Mouse (Mus musculus) lung, postnatal 0 days (tissue): ENCODE measurements at regions not wholly inside any gene's neighbourhood (a gene's known extent, or its start where the extent isn't known, plus 50 kb on each side); places are given as distances from the start of the nearest gene placed in this dataset.

Source experiments
- ATAC-seq: fragments of 200-750 bp; cut with Nextera tagmentation; 2 replicates; pipeline ENCODE4 v1.8.0; 2017; ENCODE audit warnings: moderate library complexity
- DNase-seq: peaks from one replicate; pipeline ENCODE4 v3.0.0-alpha.2; 2016; ENCODE audit warnings: low spot score
- H3K27ac ChIP-seq: fragments of 300-500 bp; sonication (generic); 2 replicates; pipeline ENCODE4 v1.5.1; 2014; ENCODE audit warnings: antibody characterized with exemption, mild to moderate bottlenecking, low read length, mixed read lengths
- H3K27me3 ChIP-seq: fragments of 300-500 bp; sonication (generic); replicated peaks from 2 replicates; pipeline ENCODE4 v1.6.1; 2014; ENCODE audit warnings: low read length, mixed read lengths; ENCODE audit not compliant: insufficient read depth
- H3K36me3 ChIP-seq: fragments of 300-500 bp; sonication (generic); 2 replicates; pipeline ENCODE4 v1.6.1; 2014; ENCODE audit warnings: low read length, mixed read lengths; ENCODE audit not compliant: insufficient read depth
- H3K4me1 ChIP-seq: fragments of 300-500 bp; sonication (generic); 2 replicates; pipeline ENCODE4 v1.6.1; 2014; ENCODE audit warnings: antibody characterized with exemption, low read depth, low read length, mixed read lengths; ENCODE audit not compliant: insufficient read depth
- H3K4me2 ChIP-seq: fragments of 300-500 bp; sonication (generic); replicated peaks from 2 replicates; pipeline ENCODE4 v1.6.1; 2014; ENCODE audit warnings: low read depth, mild to moderate bottlenecking, low read length, moderate library complexity, mixed read lengths
- H3K4me3 ChIP-seq: fragments of 300-500 bp; sonication (generic); 2 replicates; pipeline ENCODE4 v1.5.1; 2014; ENCODE audit warnings: low read depth, low read length
- H3K9ac ChIP-seq: fragments of 300-500 bp; sonication (generic); replicated peaks from 2 replicates; pipeline ENCODE4 v1.6.1; 2014; ENCODE audit warnings: low read depth, mild to moderate bottlenecking
- H3K9me3 ChIP-seq: fragments of 300-500 bp; sonication (generic); 2 replicates; pipeline ENCODE4 v1.6.1; 2016; ENCODE audit warnings: low read length, mixed read lengths
- CTCF ChIP-seq: IDR thresholded peaks from 2 replicates; pipeline ENCODE4 v1.5.1; 2016; ENCODE audit warnings: antibody characterized with exemption, mild to moderate bottlenecking
- EP300 ChIP-seq: IDR thresholded peaks from 2 replicates; pipeline ENCODE4 v1.6.1; 2016; ENCODE audit warnings: antibody characterized with exemption, mild to moderate bottlenecking, control low read depth
- WGBS: fragments of 180-500 bp; shearing (Covaris S2); extraction: QIAGEN DNeasy Blood & Tissue Kit; methylation state at CpG from one replicate; pipeline ENCODE4 v1.1.7; 2014; 5-methylcytosine and 5-hydroxymethylcytosine counted together

DNA sequence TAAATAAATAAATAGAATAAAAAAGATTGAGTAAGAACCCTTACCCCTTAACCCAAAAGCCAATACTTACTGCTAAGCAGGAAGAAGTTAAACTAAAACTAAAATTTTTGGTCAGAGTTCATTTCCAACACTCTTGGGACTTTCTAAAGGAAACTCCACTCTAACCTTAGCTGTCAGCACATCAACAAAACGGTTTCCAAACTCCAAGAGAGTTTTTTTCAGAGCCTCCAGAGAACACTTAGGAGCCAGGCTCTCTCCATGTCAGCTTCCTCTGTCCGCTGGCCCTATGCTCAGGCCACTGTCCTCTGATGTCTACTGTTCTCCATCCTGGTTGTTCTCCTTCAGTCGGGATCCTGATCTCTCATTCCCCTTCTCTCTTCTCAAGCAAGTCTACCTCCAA is 241.1 kb upstream of the Nt5e start:
- TF ChIP-seq EP300, result no peak
- no peak for TF ChIP-seq CTCF
- no peak overlapping the region for H3K27ac ChIP-seq
- no peak for DNase-seq
- no peak overlapping the region for H3K4me3 ChIP-seq
- no peak for ATAC-seq
- H3K36me3 ChIP-seq, result no peaks in the 10 kb centered on the region
- no peak overlapping the region for H3K4me2 ChIP-seq
- H3K9me3 ChIP-seq, result no peaks in the 10 kb centered on the region
- no peak overlapping the region for H3K9ac ChIP-seq
- WGBS, result 54% methylated on average over 3 of the region's 3 CpGs
- H3K4me1 ChIP-seq, result no peaks in the 10 kb centered on the region
- no peaks in the 10 kb centered on the region for H3K27me3 ChIP-seq

- Histone ChIP-seq H3K27me3 (no peaks in the 10 kb centered on the region), H3K4me2 (no peak overlapping the region), H3K36me3 (no peaks in the 10 kb centered on the region), H3K4me1 (no peaks in the 10 kb centered on the region), H3K27ac (no peak overlapping the region), H3K9ac (no peak overlapping the region), H3K9me3 (no peaks in the 10 kb centered on the region), H3K4me3 (no peak overlapping the region)
- ATAC-seq (no peak), DNase-seq (no peak)
- WGBS, result 46% methylated on average over 8 of the region's 8 CpGs
- TF ChIP-seq CTCF, result no peak
- TF ChIP-seq EP300, result no peak
These were observed 235.0 kb upstream of the Nt5e start for GRCm38 (mm10) chr9:88091781-88092527.

DNA sequence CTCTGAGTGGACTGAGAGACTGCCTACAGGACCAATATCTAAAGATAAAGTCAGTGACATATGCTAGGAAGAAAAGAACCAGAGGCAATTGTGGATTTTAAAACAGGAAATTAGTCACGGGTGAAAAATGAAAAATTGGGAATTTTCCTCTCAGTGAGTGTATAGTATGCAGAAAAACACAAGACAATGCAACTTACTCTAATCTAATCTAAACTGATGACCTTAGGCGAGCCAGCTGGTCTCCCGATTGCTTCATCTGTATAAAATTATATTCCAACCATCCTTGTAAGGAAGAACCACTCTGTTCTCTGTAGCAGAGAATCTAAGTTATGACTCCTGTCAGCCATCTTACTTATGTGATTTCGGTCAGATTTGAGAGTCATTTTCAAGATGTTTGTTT is 234.4 kb upstream of the Nt5e start:
- H3K9ac ChIP-seq, result no peak overlapping the region
- no peaks in the 10 kb centered on the region for H3K36me3 ChIP-seq
- H3K4me3 ChIP-seq, result no peak overlapping the region
- H3K9me3 ChIP-seq, result no peaks in the 10 kb centered on the region
- TF ChIP-seq EP300 (no peak), CTCF (no peak)
- ATAC-seq (no peak), DNase-seq (no peak)
- WGBS, result 64% methylated on average over 4 of the region's 4 CpGs
- no peak overlapping the region for H3K27ac ChIP-seq
- no peaks in the 10 kb centered on the region for H3K4me1 ChIP-seq
- no peak overlapping the region for H3K4me2 ChIP-seq
- H3K27me3 ChIP-seq, result no peaks in the 10 kb centered on the region

DNA sequence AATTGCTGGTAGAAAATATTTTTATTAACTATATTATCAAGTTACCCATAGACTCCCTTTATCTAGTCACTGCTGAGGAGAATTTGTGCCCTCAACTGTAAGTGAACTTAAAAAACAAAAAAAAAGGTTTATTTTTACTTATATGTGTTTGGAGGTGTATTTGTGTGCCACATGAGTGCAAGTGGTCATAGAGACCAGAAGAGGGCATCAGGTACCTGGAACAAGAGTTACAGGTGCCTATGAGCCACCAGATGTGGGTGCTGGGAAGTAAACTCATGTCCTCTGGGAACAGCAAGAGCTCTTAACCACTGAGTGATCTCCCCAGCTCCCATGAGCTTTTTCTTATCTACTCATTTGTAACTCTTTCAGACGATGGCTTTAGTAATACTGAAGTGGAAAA is 213.9 kb upstream of the Nt5e start:
- Histone ChIP-seq H3K9ac (no peak overlapping the region), H3K36me3 (no peaks in the 10 kb centered on the region), H3K27ac (no peak overlapping the region), H3K27me3 (no peaks in the 10 kb centered on the region), H3K4me3 (no peak overlapping the region), H3K4me2 (no peak overlapping the region), H3K9me3 (no peaks in the 10 kb centered on the region), H3K4me1 (no peaks in the 10 kb centered on the region)
- TF ChIP-seq CTCF (no peak), EP300 (no peak)
- 18% methylated on average over 1 of the region's 1 CpGs for WGBS
- ATAC-seq, result no peak
- no peak for DNase-seq

- DNase-seq (no peak), ATAC-seq (no peak)
- no peaks in the 10 kb centered on the region for H3K9me3 ChIP-seq
- 79% methylated on average over 5 of the region's 5 CpGs for WGBS
- no peak overlapping the region for H3K4me3 ChIP-seq
- H3K27ac ChIP-seq, result no peak overlapping the region
- no peaks in the 10 kb centered on the region for H3K4me1 ChIP-seq
- H3K27me3 ChIP-seq, result no peaks in the 10 kb centered on the region
- no peak overlapping the region for H3K9ac ChIP-seq
- H3K36me3 ChIP-seq, result no peaks in the 10 kb centered on the region
- no peak overlapping the region for H3K4me2 ChIP-seq
- TF ChIP-seq EP300, result no peak
- TF ChIP-seq CTCF, result no peak
These were observed 206.5 kb upstream of the Nt5e start for GRCm38 (mm10) chr9:88120536-88120935.

DNA sequence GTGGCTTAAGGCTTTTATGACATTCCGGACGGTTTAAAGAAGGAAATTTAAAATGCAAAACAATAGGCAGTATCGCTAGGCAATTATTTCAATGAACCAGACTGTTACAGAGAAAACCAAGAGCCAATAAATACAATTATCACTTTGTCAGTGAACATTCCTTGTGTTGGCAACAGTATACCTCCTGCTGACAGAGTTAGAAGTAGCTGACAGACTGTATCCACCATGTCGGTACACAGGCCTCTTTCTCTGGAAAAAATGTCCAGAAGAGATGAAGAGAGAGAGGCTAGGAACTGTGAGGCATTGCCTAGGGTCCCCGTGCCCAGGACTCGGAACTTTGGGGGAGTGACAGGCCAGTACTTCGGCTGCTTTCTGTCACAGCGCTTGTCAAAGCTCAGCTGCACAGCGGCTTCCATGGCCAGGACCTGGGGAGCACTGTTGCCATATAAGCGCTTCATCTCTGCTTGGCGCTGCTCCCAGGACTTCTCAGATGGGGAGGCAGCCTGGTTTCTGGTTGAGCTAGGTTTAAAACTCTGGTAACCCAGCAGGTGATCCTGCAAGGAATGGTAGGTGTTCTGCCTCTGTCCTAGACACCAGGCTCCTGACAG is 205.9 kb upstream of the Nt5e start:
- no peak overlapping the region for H3K27ac ChIP-seq
- no peaks in the 10 kb centered on the region for H3K9me3 ChIP-seq
- no peaks in the 10 kb centered on the region for H3K4me1 ChIP-seq
- H3K4me2 ChIP-seq, result no peak overlapping the region
- DNase-seq, result no peak
- no peaks in the 10 kb centered on the region for H3K36me3 ChIP-seq
- no peaks in the 10 kb centered on the region for H3K27me3 ChIP-seq
- 76% methylated on average over 11 of the region's 11 CpGs for WGBS
- no peak for ATAC-seq
- TF ChIP-seq EP300, result no peak
- no peak for TF ChIP-seq CTCF
- no peak overlapping the region for H3K4me3 ChIP-seq
- no peak overlapping the region for H3K9ac ChIP-seq
